Mouse (Mus musculus): ENCODE results near the gene Pamr1. TPM values are rescaled to one million over a fixed set of nuclear protein-coding genes. Genes with fewer than 3 reads are reported as not detected.

Pamr1 gene
- polyA plus RNA-seq, 1 experiment from 2014 or later: 4.4 TPM

DNA sequence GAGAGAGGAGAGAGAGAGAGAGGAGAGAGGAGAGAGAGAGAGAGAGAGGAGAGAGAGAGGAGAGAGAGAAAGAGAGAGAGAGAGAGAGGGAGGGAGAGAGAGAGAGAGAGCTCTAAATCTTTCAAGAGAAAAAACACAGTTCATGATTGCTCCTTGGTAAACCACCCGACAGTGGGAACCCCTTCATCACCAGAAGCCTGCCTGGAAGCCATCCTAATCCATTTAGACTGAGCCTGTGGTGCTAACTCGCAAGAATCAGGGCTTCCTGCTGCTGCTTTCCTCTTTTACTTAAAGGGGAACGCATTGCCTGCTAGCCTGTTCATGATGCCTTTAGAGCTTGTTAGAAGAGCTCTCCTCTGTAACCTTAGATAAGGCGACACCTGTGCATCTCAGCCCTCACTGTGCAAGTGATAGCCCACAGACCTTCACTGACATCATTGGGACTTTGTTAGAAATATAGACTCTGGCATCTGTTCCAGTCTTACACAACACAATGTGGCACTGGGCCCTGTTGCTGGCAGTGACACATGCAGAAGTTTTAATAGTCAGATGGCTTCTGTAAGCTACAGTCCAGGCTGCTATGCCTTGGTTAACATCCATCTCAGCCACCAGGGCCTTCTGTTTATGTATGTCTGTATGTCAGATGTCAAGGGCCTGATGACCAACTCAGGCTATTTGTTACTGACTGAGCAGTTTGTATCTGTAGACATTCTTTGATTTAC, 8.2 kb upstream of the Pamr1 start:
- no peaks in the 10 kb centered on the region for H3K9me3 ChIP-seq (ENCODE audit: control insufficient read depth, low read length)
- H3K4me2 ChIP-seq (ENCODE audit: low read depth, severe bottlenecking): no peak overlapping the region
- H3K36me3 ChIP-seq (ENCODE audit: control insufficient read depth, insufficient read depth, low read length): no peaks in the 10 kb centered on the region
- ATAC-seq (ENCODE audit: insufficient number of reproducible peaks, low FRiP score, low TSS enrichment, low read depth): no peak
- H3K27ac ChIP-seq (replicated peaks; ENCODE audit: low read depth, low read length): no peak overlapping the region
- WGBS: 36% methylated on average over 4 of the region's 4 CpGs
- H3K4me3 ChIP-seq (ENCODE audit: low read depth, low read length): no peak overlapping the region
- no peaks in the 10 kb centered on the region for H3K27me3 ChIP-seq (ENCODE audit: control insufficient read depth, insufficient read depth, low read length)
- no peak for DNase-seq (ENCODE audit: low spot score)
- peaks cover 12% of the 10 kb centered on the region for H3K4me1 ChIP-seq (ENCODE audit: control insufficient read depth, insufficient read depth, low read length)
- H3K9ac ChIP-seq (ENCODE audit: low read length): no peak overlapping the region

DNA sequence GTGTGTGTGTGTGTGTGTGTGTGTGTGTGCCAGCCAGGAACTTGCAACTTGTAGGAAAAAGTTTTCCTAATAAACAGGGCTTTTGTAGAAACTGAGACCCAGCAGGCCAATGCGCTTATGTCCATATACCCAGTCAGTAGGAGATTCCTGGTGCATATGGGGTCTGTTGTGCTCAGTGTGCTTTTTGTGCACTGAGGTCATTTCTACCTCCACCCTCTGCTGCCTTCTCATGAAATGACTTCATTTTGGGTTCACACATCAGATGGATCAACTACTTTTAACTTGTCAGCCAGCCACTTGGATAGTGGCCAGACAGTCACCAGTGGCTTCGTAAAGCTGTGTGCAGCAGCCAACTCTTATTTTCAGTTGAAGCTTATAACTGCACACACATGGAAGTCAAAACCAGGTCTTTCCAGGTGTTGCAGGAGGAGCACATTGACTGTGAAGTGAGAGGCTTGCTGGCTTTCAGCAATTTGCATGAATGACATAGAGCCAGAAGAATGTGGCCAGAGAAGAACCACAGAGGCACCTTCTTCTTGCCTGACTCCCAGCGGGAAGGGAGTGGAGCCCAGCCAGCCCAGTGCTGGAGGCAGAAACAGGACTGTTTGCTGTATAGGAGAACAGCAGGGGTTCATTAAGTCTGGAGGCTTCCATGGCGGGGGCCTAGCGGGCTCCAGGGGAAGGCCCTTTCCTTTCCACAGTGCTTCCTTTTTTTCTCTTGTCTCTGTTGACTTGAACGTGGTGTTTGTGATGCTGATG, 5.7 kb upstream of the Pamr1 start:
- Histone ChIP-seq H3K27ac (replicated peaks; ENCODE audit: low read depth, low read length) (no peak overlapping the region), H3K4me3 (ENCODE audit: low read depth, low read length) (no peak overlapping the region), H3K9me3 (ENCODE audit: control insufficient read depth, low read length) (no peaks in the 10 kb centered on the region), H3K4me1 (ENCODE audit: control insufficient read depth, insufficient read depth, low read length) (peaks cover 12% of the 10 kb centered on the region), H3K4me2 (ENCODE audit: low read depth, severe bottlenecking) (no peak overlapping the region), H3K36me3 (ENCODE audit: control insufficient read depth, insufficient read depth, low read length) (no peaks in the 10 kb centered on the region), H3K27me3 (ENCODE audit: control insufficient read depth, insufficient read depth, low read length) (no peaks in the 10 kb centered on the region), H3K9ac (ENCODE audit: low read length) (no peak overlapping the region)
- DNase-seq (ENCODE audit: low spot score): no peak
- ATAC-seq (ENCODE audit: insufficient number of reproducible peaks, low FRiP score, low TSS enrichment, low read depth): peak; percentile 41; the same call in 1 of the 2 replicates
- 43% methylated on average over 6 of the region's 6 CpGs for WGBS

DNA sequence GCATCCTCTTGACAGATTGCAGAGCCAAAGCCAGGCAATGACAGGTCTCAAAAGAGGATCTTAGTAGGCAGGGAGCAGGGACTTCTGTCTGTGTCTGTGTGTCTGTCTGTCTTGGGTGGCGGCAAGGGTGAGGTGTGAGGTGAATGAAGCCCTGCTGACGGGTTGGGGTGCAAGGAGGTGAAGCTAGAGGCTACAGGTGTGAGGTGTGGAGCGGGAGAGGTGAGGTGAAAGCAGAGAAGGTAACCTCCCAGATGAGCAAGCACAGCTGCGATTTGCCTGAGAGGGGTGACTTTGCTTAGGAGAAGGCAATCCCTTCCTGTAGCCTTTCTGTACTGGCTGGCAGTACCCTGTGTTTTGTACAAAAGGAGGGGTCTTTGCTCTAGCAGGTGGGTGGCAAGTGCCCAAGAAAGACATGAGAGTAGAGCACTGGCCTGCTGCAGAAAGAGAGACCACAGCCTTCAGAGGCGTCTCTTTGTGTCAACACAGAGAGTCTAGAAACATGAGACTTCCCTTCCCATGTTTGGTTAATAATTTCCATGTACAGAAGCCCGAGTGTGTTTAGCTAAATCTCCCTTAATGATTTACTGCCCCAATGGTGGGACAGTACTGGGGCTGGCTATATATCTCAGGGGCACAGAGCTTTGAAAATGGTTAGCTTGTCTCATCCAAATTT, 1.2 kb downstream of the Pamr1 start:
- Histone ChIP-seq H3K9ac (ENCODE audit: low read length) (no peak overlapping the region), H3K4me1 (ENCODE audit: control insufficient read depth, insufficient read depth, low read length) (peaks cover 16% of the 10 kb centered on the region; the same call in 1 of the 2 replicates), H3K27ac (replicated peaks; ENCODE audit: low read depth, low read length) (no peak overlapping the region), H3K27me3 (ENCODE audit: control insufficient read depth, insufficient read depth, low read length) (0 out of 2 replicates have a peak, but pooled peaks cover 9% of the 10 kb centered on the region), H3K4me2 (ENCODE audit: low read depth, severe bottlenecking) (no peak overlapping the region), H3K36me3 (ENCODE audit: control insufficient read depth, insufficient read depth, low read length) (no peaks in the 10 kb centered on the region), H3K4me3 (ENCODE audit: low read depth, low read length) (no peak overlapping the region), H3K9me3 (ENCODE audit: control insufficient read depth, low read length) (no peaks in the 10 kb centered on the region)
- WGBS: 36% methylated on average over 6 of the region's 6 CpGs
- ATAC-seq (ENCODE audit: insufficient number of reproducible peaks, low FRiP score, low TSS enrichment, low read depth): no peak
- DNase-seq (ENCODE audit: low spot score): no peak

DNA sequence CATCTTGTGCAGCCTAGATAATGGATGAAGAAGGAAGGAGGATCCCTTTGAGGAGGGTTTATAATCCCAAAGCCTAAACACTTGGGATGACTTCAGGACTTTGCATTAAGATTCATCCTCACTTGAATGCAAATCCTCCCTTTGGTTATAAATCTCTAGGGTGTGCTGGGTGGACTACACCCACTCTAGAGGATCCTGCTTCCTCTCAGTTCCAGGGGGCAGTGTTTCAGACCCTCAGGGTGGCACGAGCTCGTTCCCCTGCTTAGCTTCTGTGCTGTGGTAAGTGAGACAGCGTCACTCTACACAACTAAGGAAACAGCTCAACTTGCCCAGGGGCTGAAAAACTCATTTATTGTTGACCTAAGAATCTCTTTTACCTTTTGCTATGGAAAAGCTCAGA, 1.8 kb downstream of the Pamr1 start:
- 0 out of 2 replicates have a peak, but pooled peaks cover 9% of the 10 kb centered on the region for H3K27me3 ChIP-seq (ENCODE audit: control insufficient read depth, insufficient read depth, low read length)

DNA sequence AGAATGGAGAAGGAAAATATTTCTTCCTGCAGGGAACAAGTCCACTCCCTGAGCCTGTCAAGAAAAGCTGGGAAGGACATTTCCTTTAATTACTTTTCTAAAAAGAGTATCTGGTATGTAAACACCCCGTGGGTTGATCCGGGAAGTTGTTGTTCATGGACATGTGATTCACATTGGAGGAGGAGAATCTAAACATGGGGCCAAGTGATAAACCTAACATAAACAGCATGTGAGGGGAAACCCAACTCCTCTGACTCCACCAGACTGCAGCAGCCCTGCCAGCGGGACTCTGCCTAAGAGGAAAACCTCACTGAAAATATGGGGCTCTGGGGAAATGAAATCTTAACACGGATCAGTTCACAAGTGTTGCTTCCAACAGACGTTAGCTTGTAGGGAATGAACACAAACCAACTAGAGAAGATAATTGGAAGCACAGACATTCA, 2.3 kb downstream of the Pamr1 start:
- no peak overlapping the region for H3K4me2 ChIP-seq (ENCODE audit: low read depth, severe bottlenecking)
- H3K9me3 ChIP-seq (ENCODE audit: control insufficient read depth, low read length): no peaks in the 10 kb centered on the region
- H3K4me1 ChIP-seq (ENCODE audit: control insufficient read depth, insufficient read depth, low read length): peaks cover 16% of the 10 kb centered on the region; the same call in 1 of the 2 replicates
- WGBS: 48% methylated on average over 5 of the region's 5 CpGs
- no peaks in the 10 kb centered on the region for H3K36me3 ChIP-seq (ENCODE audit: control insufficient read depth, insufficient read depth, low read length)
- no peak overlapping the region for H3K27ac ChIP-seq (replicated peaks; ENCODE audit: low read depth, low read length)
- H3K4me3 ChIP-seq (ENCODE audit: low read depth, low read length): no peak overlapping the region
- DNase-seq (ENCODE audit: low spot score) (no peak), ATAC-seq (ENCODE audit: insufficient number of reproducible peaks, low FRiP score, low TSS enrichment, low read depth) (no peak)
- H3K27me3 ChIP-seq (ENCODE audit: control insufficient read depth, insufficient read depth, low read length): 0 out of 2 replicates have a peak, but pooled peaks cover 9% of the 10 kb centered on the region
- no peak overlapping the region for H3K9ac ChIP-seq (ENCODE audit: low read length)

More for the DNA sequence above, 1.8 kb downstream of the Pamr1 start:
- no peak overlapping the region for H3K27ac ChIP-seq (replicated peaks; ENCODE audit: low read depth, low read length)
- H3K9ac ChIP-seq (ENCODE audit: low read length): no peak overlapping the region
- DNase-seq (ENCODE audit: low spot score) (no peak), ATAC-seq (ENCODE audit: insufficient number of reproducible peaks, low FRiP score, low TSS enrichment, low read depth) (no peak)
- 53% methylated on average over 3 of the region's 3 CpGs for WGBS
- no peaks in the 10 kb centered on the region for H3K9me3 ChIP-seq (ENCODE audit: control insufficient read depth, low read length)
- H3K4me2 ChIP-seq (ENCODE audit: low read depth, severe bottlenecking): no peak overlapping the region
- H3K4me3 ChIP-seq (ENCODE audit: low read depth, low read length): no peak overlapping the region
- peaks cover 16% of the 10 kb centered on the region; the same call in 1 of the 2 replicates for H3K4me1 ChIP-seq (ENCODE audit: control insufficient read depth, insufficient read depth, low read length)
- no peaks in the 10 kb centered on the region for H3K36me3 ChIP-seq (ENCODE audit: control insufficient read depth, insufficient read depth, low read length)

DNA sequence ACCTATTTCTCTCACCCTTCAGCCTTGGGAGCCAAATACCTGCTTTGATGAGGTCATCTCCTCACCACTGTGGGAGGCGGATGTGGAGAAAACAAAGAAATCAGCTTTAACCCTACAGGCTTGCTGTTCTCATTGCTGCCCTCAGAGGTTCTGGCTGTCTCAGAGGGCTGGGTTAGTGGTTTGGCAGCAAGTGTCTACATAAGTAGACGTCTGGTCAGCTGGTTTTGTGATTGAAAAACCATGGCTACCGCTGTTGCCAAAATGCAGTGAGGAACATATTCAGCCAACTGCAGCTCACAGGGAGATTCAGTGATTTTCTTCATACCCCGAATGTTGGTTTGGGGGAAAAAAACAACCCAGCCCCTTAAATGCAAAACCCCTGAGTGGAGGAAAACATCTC, 7.3 kb downstream of the Pamr1 start:
- no peaks in the 10 kb centered on the region for H3K36me3 ChIP-seq (ENCODE audit: control insufficient read depth, insufficient read depth, low read length)
- no peak for DNase-seq (ENCODE audit: low spot score)
- no peak for ATAC-seq (ENCODE audit: insufficient number of reproducible peaks, low FRiP score, low TSS enrichment, low read depth)
- no peaks in the 10 kb centered on the region for H3K4me1 ChIP-seq (ENCODE audit: control insufficient read depth, insufficient read depth, low read length)
- WGBS: 86% methylated on average over 4 of the region's 4 CpGs
- H3K27ac ChIP-seq (replicated peaks; ENCODE audit: low read depth, low read length): no peak overlapping the region
- H3K27me3 ChIP-seq (ENCODE audit: control insufficient read depth, insufficient read depth, low read length): no peaks in the 10 kb centered on the region
- H3K4me3 ChIP-seq (ENCODE audit: low read depth, low read length): no peak overlapping the region
- H3K4me2 ChIP-seq (ENCODE audit: low read depth, severe bottlenecking): no peak overlapping the region
- no peaks in the 10 kb centered on the region for H3K9me3 ChIP-seq (ENCODE audit: control insufficient read depth, low read length)
- H3K9ac ChIP-seq (ENCODE audit: low read length): no peak overlapping the region

DNA sequence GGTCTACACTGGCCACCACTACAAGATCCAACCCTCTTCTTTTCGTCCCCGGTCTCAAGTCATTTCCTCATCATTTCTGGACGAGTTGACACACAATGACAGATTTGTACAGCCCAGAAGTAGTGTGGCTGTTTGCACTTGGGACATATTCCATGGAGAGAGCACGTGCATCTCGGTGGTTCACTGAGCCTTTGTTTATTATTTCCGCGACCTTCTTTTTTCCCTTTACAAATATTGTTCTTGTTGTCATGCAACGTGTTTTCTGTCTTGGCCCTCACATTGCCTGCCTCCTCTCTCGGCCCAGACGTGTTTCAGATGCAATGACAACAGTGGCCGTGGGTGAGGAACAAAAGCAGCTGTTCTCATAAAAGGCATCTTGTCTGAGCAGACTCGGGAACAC, 9.2 kb downstream of the Pamr1 start:
- no peak overlapping the region for H3K27ac ChIP-seq (replicated peaks; ENCODE audit: low read depth, low read length)
- DNase-seq (ENCODE audit: low spot score) (no peak), ATAC-seq (ENCODE audit: insufficient number of reproducible peaks, low FRiP score, low TSS enrichment, low read depth) (no peak)
- WGBS: 86% methylated on average over 12 of the region's 12 CpGs
- H3K36me3 ChIP-seq (ENCODE audit: control insufficient read depth, insufficient read depth, low read length): no peaks in the 10 kb centered on the region
- no peaks in the 10 kb centered on the region for H3K27me3 ChIP-seq (ENCODE audit: control insufficient read depth, insufficient read depth, low read length)
- H3K4me2 ChIP-seq (ENCODE audit: low read depth, severe bottlenecking): no peak overlapping the region
- no peak overlapping the region for H3K4me3 ChIP-seq (ENCODE audit: low read depth, low read length)
- H3K9ac ChIP-seq (ENCODE audit: low read length): no peak overlapping the region
- H3K4me1 ChIP-seq (ENCODE audit: control insufficient read depth, insufficient read depth, low read length): no peaks in the 10 kb centered on the region
- no peaks in the 10 kb centered on the region for H3K9me3 ChIP-seq (ENCODE audit: control insufficient read depth, low read length)

DNA sequence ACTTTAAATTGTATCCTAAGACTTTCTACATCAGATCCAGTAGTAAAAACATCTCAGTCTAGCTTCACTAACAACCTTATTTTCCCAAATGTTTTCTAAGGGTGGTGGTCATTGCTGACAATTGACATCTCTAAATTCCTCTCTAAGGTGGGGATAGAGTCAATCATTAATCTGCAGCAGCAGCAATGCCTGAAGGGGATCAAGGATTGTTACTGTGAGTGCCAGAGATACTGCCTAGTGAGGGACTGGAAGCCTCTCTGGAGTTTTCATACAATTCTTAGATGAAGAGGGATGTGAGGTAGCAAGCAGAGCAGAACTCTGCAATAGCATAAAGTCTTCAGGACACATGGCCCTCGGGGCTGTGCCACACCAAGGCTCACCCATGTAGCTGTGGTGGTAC, 14.0 kb downstream of the Pamr1 start:
- no peak for ATAC-seq (ENCODE audit: insufficient number of reproducible peaks, low FRiP score, low TSS enrichment, low read depth)
- no peaks in the 10 kb centered on the region for H3K36me3 ChIP-seq (ENCODE audit: control insufficient read depth, insufficient read depth, low read length)
- H3K9me3 ChIP-seq (ENCODE audit: control insufficient read depth, low read length): no peaks in the 10 kb centered on the region
- no peak for DNase-seq (ENCODE audit: low spot score)
- H3K4me3 ChIP-seq (ENCODE audit: low read depth, low read length): no peak overlapping the region
- no peaks in the 10 kb centered on the region for H3K4me1 ChIP-seq (ENCODE audit: control insufficient read depth, insufficient read depth, low read length)
- no peak overlapping the region for H3K9ac ChIP-seq (ENCODE audit: low read length)
- H3K4me2 ChIP-seq (ENCODE audit: low read depth, severe bottlenecking): no peak overlapping the region
- H3K27ac ChIP-seq (replicated peaks; ENCODE audit: low read depth, low read length): no peak overlapping the region
- 69% methylated on average over 1 of the region's 1 CpGs for WGBS
- H3K27me3 ChIP-seq (ENCODE audit: control insufficient read depth, insufficient read depth, low read length): no peaks in the 10 kb centered on the region
